Mouse (Mus musculus): Measurements from ENCODE around the gene Tmem121.

DNA sequence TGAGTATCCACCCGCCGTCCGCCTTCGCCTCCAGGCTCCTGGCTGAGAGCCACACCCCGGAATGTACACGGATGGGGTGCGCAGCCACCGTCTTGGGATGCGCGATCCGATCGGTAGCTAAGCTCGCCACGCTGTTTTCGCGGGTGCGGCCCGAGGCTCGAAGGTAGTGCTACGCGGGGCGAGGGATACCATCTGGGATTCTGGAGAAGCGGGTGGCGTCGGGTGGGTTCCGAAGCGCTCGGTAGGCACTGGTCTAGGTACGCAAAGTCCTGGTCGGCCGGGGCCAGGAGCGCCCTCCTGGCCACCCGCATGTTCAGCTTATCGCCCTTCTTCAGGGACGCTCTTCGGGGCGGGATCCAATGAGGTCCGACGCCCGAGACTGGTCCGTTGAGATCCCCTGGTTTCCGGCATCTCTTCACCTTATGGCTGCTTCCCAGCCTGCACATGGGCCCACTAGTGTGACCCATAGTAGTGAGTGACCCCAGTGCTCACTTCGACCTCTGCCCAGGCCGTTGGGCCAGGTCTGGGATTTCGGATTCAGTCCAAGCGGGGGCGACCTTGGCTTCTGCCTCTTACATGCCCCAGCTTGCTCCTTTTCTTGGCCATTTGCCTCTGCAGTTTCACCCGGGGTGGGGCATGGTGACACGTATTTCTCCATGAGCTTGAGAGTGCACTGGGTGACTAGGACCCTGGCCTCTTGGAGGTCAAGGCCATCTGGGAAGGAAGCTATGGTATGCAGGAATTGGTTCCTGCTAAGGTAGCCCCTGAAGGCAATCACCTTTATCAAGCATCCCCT lies 44.9 kb upstream of the Tmem121 start:
- TF ChIP-seq CEBPB (IDR thresholded peaks at IDR 0.05; ENCODE audit: insufficient read depth, poor library complexity, severe bottlenecking) (no peak), POLR2A (IDR thresholded peaks at IDR 0.05; ENCODE audit: insufficient read length, low read depth) (peak; percentile 25), E2F4 (IDR thresholded peaks at IDR 0.05; ENCODE audit: insufficient read depth) (no peak), TCF3 (IDR thresholded peaks at IDR 0.05; ENCODE audit: insufficient read length, low read depth) (peak; percentile 0), USF1 (IDR thresholded peaks at IDR 0.05; ENCODE audit: low read depth) (no peak), MYOG (IDR thresholded peaks at IDR 0.05; ENCODE audit: control insufficient read depth in 1 of 3, insufficient read depth in 1 of 3, insufficient read length in 2 of 3, low read depth in 2 of 3) (no peak), MAX (IDR thresholded peaks at IDR 0.05; ENCODE audit: low read depth) (no peak), SRF (IDR thresholded peaks at IDR 0.05; ENCODE audit: control insufficient read depth, insufficient read length, low read depth) (no peak), POLR2AphosphoS2 (IDR thresholded peaks at IDR 0.05; ENCODE audit: insufficient read length, low read depth) (no peak), TCF12 (IDR thresholded peaks at IDR 0.05; ENCODE audit: insufficient read depth, poor library complexity, severe bottlenecking) (no peak), MYOD1 (IDR thresholded peaks at IDR 0.05; ENCODE audit: control insufficient read depth in 1 of 3, insufficient read length in 2 of 3, low read depth in 2 of 3) (no peak)

Measured in myocyte (in vitro differentiated cells).